Mouse (Mus musculus) cerebellum, adult 2 months (tissue): ENCODE data around the gene Tomm5.

Source experiments
- CTCF ChIP-seq: fragments of 200-500 bp; IDR thresholded peaks from 2 replicates; pipeline ENCODE4 v1.5.1; 2011; ENCODE audit warnings: low read depth, mild to moderate bottlenecking, control low read depth, low read length, moderate library complexity, borderline replicate concordance; ENCODE audit not compliant: insufficient read depth
- POLR2A ChIP-seq: fragments of 200-500 bp; IDR thresholded peaks from 2 replicates; pipeline ENCODE4 v1.6.1; 2011; ENCODE audit warnings: low read length, control low read depth, borderline replicate concordance; ENCODE audit not compliant: insufficient read depth

- TF ChIP-seq CTCF (no peak), POLR2A (no peak)
Measured at GRCm38 (mm10) chr4:45142411-45142810, 34.5 kb upstream of the Tomm5 start.
